Mouse (Mus musculus) lung, adult 2 months (tissue): Measurements from ENCODE around the gene Gimd1.

Source experiments
- CTCF ChIP-seq: fragments of 200-500 bp; IDR thresholded peaks from 2 replicates; pipeline ENCODE4 v1.5.1; 2011; ENCODE audit warnings: mild to moderate bottlenecking, low read length, control low read depth; ENCODE audit not compliant: insufficient read depth
- POLR2A ChIP-seq: fragments of 200-500 bp; IDR thresholded peaks from 2 replicates; pipeline ENCODE4 v1.6.1; 2011; ENCODE audit warnings: low read depth, mild to moderate bottlenecking, control low read depth, low read length, borderline replicate concordance; ENCODE audit errors: extremely low read depth

DNA sequence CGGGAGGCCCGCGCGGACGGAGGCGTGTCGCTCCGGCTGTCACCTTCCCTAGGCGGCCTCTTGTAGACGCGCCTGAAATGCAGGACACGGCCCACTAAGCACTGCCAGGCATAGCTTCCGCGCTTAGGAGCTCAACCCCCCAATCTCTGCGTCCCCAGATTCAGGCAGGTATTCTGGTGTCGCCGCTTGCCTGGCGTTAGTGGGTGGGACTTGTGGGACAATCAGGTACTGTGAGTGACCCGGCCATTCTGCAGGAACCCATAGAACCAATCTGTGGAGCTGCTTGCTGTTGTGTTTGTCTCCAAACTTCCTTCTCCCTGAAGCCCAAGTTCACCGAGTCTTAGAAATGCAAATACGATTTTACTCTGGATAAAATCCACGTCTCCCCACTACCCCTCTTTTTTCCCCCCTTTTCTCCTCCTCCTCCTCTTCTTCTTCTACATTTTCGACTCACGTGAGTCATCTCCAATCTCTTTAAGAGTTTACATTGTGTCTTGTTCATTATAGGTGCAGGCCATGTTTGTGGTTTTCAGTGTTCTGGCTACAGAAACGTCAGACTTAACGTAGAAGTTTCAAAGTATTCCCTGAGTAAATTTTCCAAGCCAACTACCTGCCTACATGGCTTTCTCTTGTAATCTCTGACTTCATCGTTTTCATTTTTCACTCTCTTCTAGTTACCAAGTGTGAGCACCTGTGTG is 54.8 kb downstream of the Gimd1 start, which contains the start of gene Aimp1:
- TF ChIP-seq POLR2A = no peak
- TF ChIP-seq CTCF = no peak
